12 mouse cellular contexts compared by ENCODE assay signal in the genomic region with DNA sequence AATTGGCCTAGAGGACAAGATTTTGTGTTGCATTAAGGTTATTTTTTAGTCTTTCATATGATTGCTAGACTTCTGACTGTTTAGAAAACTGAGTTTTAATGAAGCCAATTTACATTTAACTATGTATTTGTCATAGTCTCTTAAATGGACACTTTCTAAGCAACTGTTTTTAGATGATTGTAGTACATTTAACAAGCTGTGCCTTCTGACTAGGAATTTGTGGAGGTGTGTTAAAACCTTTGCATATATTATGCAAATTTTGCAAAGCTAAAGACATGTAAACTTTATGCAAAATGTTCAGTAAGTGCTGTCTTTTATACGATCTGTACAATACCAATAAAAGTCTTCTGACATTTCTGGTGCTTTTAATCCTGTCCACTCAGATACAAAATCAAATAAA.
"Had no signal": no experiment of that assay in that cellular context is flagged by ENCODE, and none has a peak within 500 bp of the region (broad histone marks: within the 10 kb centered on the region; RNA-seq: fewer than 3 reads in every experiment).

No protein-coding gene starts in this region.

- DNase-seq: retina, postnatal 1 day; right cerebral cortex, adult 18-20 months; right cerebral cortex, postnatal 14 days; right cerebral cortex, postnatal 25 days; right cerebral cortex, postnatal 4 days; spleen, adult 18-20 months; thymus, adult 18-20 months; thymus, adult 2 months; thymus, postnatal 14 days; thymus, postnatal 25 days; thymus, postnatal 36 days; thymus, postnatal 4 days had no signal
